Mouse (Mus musculus): ENCODE measurements around the gene Jazf1. TPM values are rescaled to one million over a fixed set of nuclear protein-coding genes. Genes with fewer than 3 reads are reported as not detected.

The Jazf1 gene
- total RNA-seq, 1 experiment from 2014 or later: 0.35 TPM

GRCm38 (mm10) chr6:52895075-52895474, 173.4 kb downstream of the Jazf1 start:
- ATAC-seq (replicated peaks in 1 of 2; ENCODE audit: insufficient read depth in 1 of 2, low FRiP score in 2 of 2, low TSS enrichment in 1 of 2, low read depth in 1 of 2, poor library complexity in 2 of 2, severe bottlenecking in 2 of 2): no peak

DNA sequence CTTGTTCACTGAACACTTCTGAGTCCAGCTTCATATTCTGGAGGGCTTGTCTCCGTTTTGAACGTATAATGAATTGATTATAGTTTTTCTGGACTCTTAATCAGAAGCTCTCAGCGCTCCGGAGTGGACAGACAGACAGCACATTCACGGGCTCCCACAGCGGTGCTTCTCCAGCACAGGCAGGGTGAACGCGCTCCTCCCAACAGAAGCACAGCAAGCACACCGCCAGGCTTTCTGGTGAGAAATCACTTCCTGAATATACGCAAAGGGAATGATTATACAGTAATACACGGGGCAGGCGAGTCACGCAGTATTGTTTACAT, 174.0 kb downstream of the Jazf1 start:
- no peak for ATAC-seq (replicated peaks in 1 of 2; ENCODE audit: insufficient read depth in 1 of 2, low FRiP score in 2 of 2, low TSS enrichment in 1 of 2, low read depth in 1 of 2, poor library complexity in 2 of 2, severe bottlenecking in 2 of 2)

DNA sequence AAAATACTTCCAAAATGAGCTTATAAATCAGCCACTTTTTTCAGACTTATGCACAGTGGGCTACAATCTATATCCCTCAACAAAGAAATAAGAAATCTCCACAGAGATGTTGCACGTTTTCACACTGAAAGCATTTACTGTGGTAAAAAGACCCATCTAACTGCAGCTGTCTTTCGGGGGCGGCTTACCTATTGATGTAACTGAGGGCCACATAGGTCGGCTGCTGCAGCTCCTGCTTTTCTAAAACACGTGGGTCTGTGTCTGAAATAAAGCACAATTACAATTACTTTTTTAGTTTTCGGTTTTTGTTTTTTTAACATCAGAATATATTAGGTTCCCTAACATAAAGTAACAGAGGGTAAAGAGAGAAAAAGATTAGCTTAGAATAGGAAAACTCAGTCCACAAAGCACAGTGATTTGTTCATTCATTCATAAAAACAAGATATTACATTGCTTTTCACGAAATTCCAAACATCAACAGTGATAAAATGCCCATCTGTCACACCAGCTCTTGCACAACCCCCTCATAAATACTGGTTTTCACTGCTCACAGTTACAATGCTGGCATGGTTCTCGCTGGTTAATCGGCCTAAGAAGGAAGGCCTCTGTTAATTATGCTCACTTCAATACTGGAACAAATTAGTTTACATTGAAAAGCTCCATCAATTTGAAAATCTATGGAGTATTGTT, 174.5 kb downstream of the Jazf1 start:
- ATAC-seq (replicated peaks in 1 of 2; ENCODE audit: insufficient read depth in 1 of 2, low FRiP score in 2 of 2, low TSS enrichment in 1 of 2, low read depth in 1 of 2, poor library complexity in 2 of 2, severe bottlenecking in 2 of 2): no peak

DNA sequence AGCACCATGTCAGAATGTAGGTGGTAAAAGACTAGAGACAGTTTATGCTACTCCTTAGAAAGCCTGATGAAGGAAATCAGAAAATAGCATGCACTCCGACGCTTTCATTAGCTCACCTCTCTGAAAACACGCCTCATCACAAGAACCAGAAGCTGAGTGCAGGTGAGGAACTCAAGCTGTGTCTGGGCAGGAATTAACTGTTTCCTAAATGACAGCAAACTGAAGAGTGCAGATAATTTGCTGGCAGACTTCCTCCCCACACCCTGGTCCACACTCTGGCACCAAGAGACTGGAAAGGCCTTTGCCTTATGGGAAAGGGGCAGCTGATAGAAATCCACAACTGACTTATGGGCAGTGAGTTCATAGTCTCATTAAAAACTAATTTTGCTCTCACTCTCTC, 175.5 kb downstream of the Jazf1 start:
- no peak for ATAC-seq (replicated peaks in 1 of 2; ENCODE audit: insufficient read depth in 1 of 2, low FRiP score in 2 of 2, low TSS enrichment in 1 of 2, low read depth in 1 of 2, poor library complexity in 2 of 2, severe bottlenecking in 2 of 2)

DNA sequence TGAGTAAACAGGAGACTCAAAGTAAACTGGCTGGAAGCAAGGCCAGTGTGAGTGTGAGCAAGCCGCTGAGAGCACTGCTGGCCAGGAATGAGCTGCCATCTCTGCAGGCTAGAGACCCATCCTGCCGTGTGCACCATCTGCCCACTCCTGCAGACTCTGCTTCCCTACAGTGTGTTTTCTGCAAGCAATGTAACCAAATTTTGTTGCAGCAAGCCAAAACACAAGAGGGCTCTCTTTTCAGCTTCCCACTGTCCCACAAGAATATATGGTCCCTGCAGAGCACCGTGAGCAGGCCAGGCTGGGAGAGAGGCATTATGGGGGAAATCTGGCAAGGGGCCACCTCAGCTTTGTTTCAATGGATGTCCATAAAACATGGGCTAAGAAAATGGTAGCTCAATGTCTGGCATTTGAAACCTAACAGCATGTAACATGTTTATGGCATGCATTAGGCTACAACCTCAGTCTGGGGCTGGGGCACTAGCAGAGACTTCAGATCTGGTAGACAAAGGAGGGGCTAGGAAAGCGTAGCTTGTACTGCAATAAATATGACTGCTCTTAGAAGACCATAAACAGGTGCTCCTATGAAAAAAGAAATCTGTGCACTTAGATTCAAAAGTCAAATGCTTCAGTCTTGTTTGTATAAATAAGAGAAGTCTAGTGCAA, 180.8 kb downstream of the Jazf1 start:
- no peak for ATAC-seq (replicated peaks in 1 of 2; ENCODE audit: insufficient read depth in 1 of 2, low FRiP score in 2 of 2, low TSS enrichment in 1 of 2, low read depth in 1 of 2, poor library complexity in 2 of 2, severe bottlenecking in 2 of 2)

DNA sequence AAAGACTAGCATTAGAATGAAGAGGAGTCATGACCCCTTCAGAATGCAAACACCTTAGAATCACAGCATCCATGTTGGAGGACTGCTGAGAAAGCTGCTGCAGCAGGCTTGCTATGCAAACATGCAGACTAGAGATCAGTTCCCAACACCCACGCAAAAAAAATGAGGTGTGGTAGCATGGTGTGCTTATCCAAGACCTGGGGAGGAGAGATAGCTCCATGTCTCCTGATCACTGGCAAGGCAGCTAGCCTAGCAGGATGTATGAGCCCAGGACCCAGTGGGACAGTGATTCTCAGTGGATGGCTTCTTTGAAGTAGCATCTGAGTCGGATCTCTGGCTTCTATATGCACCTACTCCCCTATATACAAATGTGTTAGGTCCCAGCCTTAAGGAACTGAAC, 184.7 kb downstream of the Jazf1 start:
- ATAC-seq (replicated peaks in 1 of 2; ENCODE audit: insufficient read depth in 1 of 2, low FRiP score in 2 of 2, low TSS enrichment in 1 of 2, low read depth in 1 of 2, poor library complexity in 2 of 2, severe bottlenecking in 2 of 2): no peak

DNA sequence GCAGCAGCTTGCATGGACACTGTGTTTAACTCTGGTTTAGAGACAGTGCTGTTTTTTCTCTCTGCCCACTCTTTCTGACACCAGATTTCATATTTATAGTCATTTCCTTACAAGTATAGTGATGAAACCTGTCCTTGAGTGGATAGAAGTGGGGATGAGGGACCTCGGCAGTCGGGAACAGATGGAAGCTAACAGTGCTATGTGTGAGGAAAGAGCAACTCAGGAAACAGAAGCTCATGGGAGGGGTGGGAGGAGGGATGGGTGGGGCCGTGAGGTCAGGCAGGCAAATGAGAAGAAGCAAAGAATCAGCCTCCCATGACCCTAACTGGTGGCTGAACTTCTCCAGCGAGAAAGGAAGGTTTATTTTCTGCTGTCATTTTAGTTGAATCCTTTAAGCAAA, 191.3 kb downstream of the Jazf1 start:
- ATAC-seq (replicated peaks in 1 of 2; ENCODE audit: insufficient read depth in 1 of 2, low FRiP score in 2 of 2, low TSS enrichment in 1 of 2, low read depth in 1 of 2, poor library complexity in 2 of 2, severe bottlenecking in 2 of 2): no peak

DNA sequence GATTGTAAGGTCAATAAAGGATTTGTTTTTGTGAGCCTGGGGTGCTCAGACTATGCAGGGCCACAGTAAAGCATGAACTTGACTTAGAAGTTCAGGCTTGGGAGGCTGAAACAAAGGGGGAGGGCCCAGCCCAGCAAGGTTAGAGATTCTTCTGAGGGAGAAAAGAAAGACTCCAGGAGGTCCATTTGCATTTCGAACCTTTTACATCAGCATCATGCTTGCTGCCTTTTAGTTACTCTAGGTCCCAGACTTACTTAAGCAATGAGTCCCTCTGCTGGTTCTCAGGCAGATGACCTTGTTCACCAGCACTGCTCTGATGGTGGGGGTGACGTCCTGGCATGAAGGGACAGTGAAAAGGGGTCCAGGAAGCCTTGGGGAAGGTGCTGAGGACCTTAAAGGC, 197.1 kb downstream of the Jazf1 start:
- ATAC-seq (replicated peaks in 1 of 2; ENCODE audit: insufficient read depth in 1 of 2, low FRiP score in 2 of 2, low TSS enrichment in 1 of 2, low read depth in 1 of 2, poor library complexity in 2 of 2, severe bottlenecking in 2 of 2): no peak

DNA sequence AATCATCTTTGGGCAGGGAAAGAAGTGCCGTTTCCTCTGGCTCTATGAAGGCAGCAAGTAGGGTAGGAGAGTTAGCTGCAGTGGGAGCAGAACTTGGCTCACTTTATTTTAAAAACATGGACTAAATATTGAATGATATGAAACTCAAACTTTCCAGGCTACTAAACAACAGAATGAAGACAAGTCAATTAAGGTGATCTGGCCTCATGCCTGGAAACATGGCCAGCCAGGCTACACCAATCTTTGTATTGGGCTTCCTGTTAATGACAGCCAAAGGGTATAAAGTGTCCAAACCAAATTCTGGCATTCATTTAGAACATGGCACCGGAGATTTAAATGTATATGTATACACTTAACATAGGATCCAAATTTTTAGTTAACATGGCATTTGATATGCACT, 199.2 kb downstream of the Jazf1 start:
- ATAC-seq (replicated peaks in 1 of 2; ENCODE audit: insufficient read depth in 1 of 2, low FRiP score in 2 of 2, low TSS enrichment in 1 of 2, low read depth in 1 of 2, poor library complexity in 2 of 2, severe bottlenecking in 2 of 2): no peak

- no peak; a peak in 1 of 4 replicates for ATAC-seq (replicated peaks in 1 of 2; ENCODE audit: insufficient read depth in 1 of 2, low FRiP score in 2 of 2, low TSS enrichment in 1 of 2, low read depth in 1 of 2, poor library complexity in 2 of 2, severe bottlenecking in 2 of 2)
These were observed 200.1 kb downstream of the Jazf1 start for GRCm38 (mm10) chr6:52868352-52868751.

DNA sequence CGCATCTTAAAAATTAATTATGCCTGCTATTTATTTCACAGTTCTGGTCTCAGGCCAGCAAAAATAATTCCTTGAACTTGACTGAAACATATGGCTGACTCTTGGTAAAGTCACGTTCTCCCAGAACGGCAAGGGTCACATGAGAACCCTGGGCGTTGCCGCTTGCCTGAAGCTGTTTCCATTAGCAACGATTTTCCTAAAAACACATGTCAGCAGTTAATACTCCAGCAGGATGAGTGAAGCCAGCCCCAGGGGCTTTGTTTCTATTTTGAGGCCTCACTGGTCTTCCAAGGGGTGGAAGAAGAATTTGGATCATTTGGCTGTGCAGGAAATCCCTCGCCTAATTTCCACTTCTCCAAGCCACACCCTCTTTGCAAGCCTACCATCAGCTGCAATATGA, 206.5 kb downstream of the Jazf1 start:
- no peak for ATAC-seq (replicated peaks in 1 of 2; ENCODE audit: insufficient read depth in 1 of 2, low FRiP score in 2 of 2, low TSS enrichment in 1 of 2, low read depth in 1 of 2, poor library complexity in 2 of 2, severe bottlenecking in 2 of 2)

DNA sequence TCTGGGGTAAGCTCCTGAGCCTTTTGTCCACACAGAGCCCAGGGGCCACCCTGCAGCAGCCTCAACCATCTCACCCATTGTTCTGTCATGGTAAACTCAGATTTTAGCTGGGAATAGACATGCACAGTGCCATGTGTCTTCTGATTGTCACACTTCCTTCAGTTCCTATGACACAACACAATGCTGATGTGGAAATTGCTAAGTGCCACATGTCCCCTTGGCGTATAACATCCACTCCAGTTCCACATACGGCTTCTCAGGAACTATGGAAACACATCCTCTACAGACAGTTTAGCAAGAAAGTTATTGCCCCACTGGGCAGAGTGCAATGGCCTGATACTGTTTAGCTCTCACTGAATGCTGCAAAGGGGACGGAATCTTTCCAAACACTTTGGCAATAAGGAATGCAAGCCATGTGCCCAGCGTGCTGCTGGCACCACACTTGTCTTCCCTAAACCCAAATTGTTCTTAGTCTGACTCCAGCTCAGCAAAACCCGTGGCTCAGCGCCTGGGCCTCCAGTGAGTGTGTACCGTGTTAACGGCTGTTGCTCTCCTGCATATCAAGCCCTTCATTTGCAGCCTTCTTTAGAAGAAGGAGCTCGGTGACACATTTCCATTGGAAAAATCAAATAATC, 207.1 kb downstream of the Jazf1 start:
- peak; percentile 32 to 79; a peak in 2 of 4 replicates for ATAC-seq (replicated peaks in 1 of 2; ENCODE audit: insufficient read depth in 1 of 2, low FRiP score in 2 of 2, low TSS enrichment in 1 of 2, low read depth in 1 of 2, poor library complexity in 2 of 2, severe bottlenecking in 2 of 2)

DNA sequence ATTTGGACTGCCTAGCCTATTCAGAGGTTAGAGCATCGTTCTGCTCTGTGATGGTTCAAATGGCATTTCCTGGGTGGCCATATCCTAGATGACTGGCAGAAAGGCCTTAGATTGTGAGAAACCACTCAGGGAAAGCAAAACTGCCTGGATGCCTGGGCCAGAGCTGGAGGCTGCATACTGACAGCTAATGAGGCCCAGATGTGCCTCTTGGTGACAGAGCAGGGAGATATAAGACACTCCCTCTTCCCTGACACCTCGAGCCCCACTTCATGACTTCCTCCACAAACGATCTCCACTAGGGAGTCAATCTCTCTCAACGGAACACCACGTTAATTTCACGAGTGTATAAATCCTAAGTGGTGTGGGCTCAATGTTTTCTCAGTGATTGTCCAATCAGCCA, 207.7 kb downstream of the Jazf1 start:
- ATAC-seq (replicated peaks in 1 of 2; ENCODE audit: insufficient read depth in 1 of 2, low FRiP score in 2 of 2, low TSS enrichment in 1 of 2, low read depth in 1 of 2, poor library complexity in 2 of 2, severe bottlenecking in 2 of 2): peak in 1 of 2 experiments; percentile 5; a peak in 1 of 4 replicates

DNA sequence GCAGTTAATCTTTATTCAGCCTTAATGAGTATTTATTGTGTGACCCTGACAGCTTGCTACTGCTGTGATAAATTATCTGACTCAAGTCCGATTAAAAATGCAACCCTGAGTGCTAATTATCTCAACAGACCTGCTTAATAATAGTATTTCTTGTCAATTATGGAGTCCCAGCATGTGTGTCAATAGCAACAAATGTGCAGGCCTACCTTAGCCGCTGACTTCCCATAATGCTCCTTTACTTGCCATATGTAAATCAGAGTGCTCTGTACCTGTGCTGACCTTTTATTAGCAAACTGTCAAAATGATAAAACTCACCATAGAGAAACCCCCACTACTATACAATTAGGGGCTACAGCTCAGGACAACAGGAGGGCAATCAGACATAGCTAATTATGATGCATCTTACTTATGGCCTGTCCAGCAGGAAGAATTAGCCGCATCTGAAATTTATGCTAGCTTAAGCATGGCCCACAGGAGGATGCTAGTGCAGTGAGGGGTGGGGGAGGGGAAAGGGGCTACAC, 209.5 kb downstream of the Jazf1 start:
- ATAC-seq (replicated peaks in 1 of 2; ENCODE audit: insufficient read depth in 1 of 2, low FRiP score in 2 of 2, low TSS enrichment in 1 of 2, low read depth in 1 of 2, poor library complexity in 2 of 2, severe bottlenecking in 2 of 2): no peak

DNA sequence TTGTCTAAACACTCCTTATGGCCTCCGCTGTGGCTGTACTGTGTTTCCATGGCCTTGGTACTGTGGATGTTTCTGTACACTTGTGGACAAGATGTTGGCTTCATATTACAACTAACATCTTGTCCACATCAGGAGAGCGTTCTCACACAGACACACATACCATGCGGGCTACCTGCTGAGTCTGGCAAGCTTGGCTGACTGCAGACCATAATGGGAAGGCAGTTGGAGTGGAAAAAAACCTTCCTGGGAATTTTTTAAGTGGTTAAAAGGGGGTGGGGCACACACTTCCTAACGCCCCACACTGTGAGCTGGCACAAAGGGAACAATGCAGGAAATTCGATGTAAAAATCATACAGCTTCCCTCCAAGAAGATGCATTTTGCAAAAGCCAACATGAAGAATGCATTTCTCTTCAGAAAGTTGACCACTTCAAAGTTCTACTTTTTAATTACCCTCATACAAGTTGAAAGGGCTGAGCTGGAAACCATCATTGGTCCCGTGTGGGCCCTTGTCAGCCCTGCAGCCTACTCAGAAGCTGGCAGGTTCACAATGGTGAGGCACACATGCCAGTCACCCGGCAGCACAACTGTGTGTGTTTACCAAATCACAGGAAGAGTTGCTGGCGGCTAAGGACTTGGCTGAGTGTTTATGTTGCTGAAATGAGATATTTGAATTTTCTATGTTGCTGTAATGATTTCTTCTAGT, 215.9 kb downstream of the Jazf1 start:
- no peak for ATAC-seq (replicated peaks in 1 of 2; ENCODE audit: insufficient read depth in 1 of 2, low FRiP score in 2 of 2, low TSS enrichment in 1 of 2, low read depth in 1 of 2, poor library complexity in 2 of 2, severe bottlenecking in 2 of 2)

GRCm38 (mm10) chr6:52851975-52852374, 216.5 kb downstream of the Jazf1 start:
- ATAC-seq (replicated peaks in 1 of 2; ENCODE audit: insufficient read depth in 1 of 2, low FRiP score in 2 of 2, low TSS enrichment in 1 of 2, low read depth in 1 of 2, poor library complexity in 2 of 2, severe bottlenecking in 2 of 2): no peak

- ATAC-seq (replicated peaks in 1 of 2; ENCODE audit: insufficient read depth in 1 of 2, low FRiP score in 2 of 2, low TSS enrichment in 1 of 2, low read depth in 1 of 2, poor library complexity in 2 of 2, severe bottlenecking in 2 of 2): no peak
These were observed 217.4 kb downstream of the Jazf1 start for GRCm38 (mm10) chr6:52851019-52851418.

DNA sequence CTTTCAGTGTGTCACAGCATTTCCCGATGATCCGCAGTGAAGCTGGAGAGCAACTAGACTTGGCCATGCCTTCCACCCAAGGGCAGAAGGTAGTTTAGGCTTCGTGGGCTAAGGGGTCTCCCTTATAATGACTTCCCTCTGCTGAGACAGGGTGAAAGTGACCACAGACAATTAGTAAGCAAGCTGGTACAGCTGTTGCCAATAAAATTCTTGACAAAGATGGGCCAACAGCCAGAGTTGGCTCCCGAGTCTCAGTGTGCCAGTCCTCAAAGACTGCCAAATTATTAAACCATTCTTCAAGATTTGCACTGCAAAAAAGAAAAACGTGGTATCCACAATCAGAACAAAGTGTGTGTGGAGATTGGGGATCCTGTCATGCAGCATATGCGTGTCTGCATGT, 220.2 kb downstream of the Jazf1 start:
- ATAC-seq (replicated peaks in 1 of 2; ENCODE audit: insufficient read depth in 1 of 2, low FRiP score in 2 of 2, low TSS enrichment in 1 of 2, low read depth in 1 of 2, poor library complexity in 2 of 2, severe bottlenecking in 2 of 2): no peak

All from hematopoietic stem cell, adult 5-6 weeks (primary cell).